In genomic region chr13:55822499-55822898, GRCm38 (mm10) we compare ENCODE assay signal across 28 mouse cellular contexts. TPM values are rescaled to one million over a fixed set of nuclear protein-coding genes. Genes with fewer than 3 reads are reported as not detected.
DNase-seq lines count a peak whose midpoint lies in the region; ATAC-seq lines count a peak whose summit lies in the region.
"Had no signal": no experiment of that assay in that cellular context is flagged by ENCODE, and none has a peak within 500 bp of the region (broad histone marks: within the 10 kb centered on the region; RNA-seq: fewer than 3 reads in every experiment).

No protein-coding gene starts in this region.

- no peaks in the 10 kb centered on the region for H3K36me3 ChIP-seq in midbrain, embryonic 11.5 days (ENCODE audit: control insufficient read depth, insufficient read depth, low read length)
- no peaks in the 10 kb centered on the region for H3K36me3 ChIP-seq in midbrain, embryonic 10.5 days
- H3K36me3 ChIP-seq: embryonic facial prominence, embryonic 12.5 days; forebrain, embryonic 15.5 days; G1E had no signal

- WGBS in midbrain, embryonic 11.5 days = 60% methylated on average over 5 of the region's 5 CpGs
- 56% methylated on average over 5 of the region's 5 CpGs for WGBS in midbrain, embryonic 10.5 days

- peaks cover 4% of the 10 kb centered on the region; the same call in 1 of the 2 replicates for H3K4me1 ChIP-seq in midbrain, embryonic 11.5 days (ENCODE audit: control insufficient read depth, insufficient read depth, low read length)
- peaks cover 16% of the 10 kb centered on the region for H3K4me1 ChIP-seq in midbrain, embryonic 10.5 days

- H3K4me3 ChIP-seq in midbrain, embryonic 11.5 days (ENCODE audit: low read depth, low read length) = no peak overlapping the region
- H3K4me3 ChIP-seq in midbrain, embryonic 10.5 days = no peak overlapping the region
- H3K4me3 ChIP-seq: embryonic facial prominence, embryonic 10.5 days; embryonic facial prominence, embryonic 12.5 days; forebrain, embryonic 13.5 days; forebrain, embryonic 15.5 days had no signal

- intact Hi-C loops in gastrocnemius, postnatal 14 days (cut with DNase I; ENCODE audit: low total_unique reads) = no loop called here
- intact Hi-C loops in gastrocnemius, postnatal 36 days (cut with DNase I) = no loop called here

- no peak overlapping the region for H3K9ac ChIP-seq in midbrain, embryonic 11.5 days (ENCODE audit: low read length)
- H3K9ac ChIP-seq: embryonic facial prominence, embryonic 12.5 days; forebrain, embryonic 13.5 days; forebrain, embryonic 15.5 days; forebrain, postnatal 0 days had no signal

- ATAC-seq in midbrain, embryonic 11.5 days (ENCODE audit: low FRiP score) = no peak
- ATAC-seq: activated CD4-positive, CD25-positive, alpha-beta regulatory T cell, adult 4 months; CD4-positive, CD25-positive, alpha-beta regulatory T cell, adult 4 months; forebrain, embryonic 13.5 days; forebrain, embryonic 15.5 days; forebrain, postnatal 0 days; Patski had no signal

- H3K27me3 ChIP-seq in midbrain, embryonic 11.5 days (ENCODE audit: control insufficient read depth, insufficient read depth, low read length) = peaks cover 51% of the 10 kb centered on the region
- peaks cover 90% of the 10 kb centered on the region for H3K27me3 ChIP-seq in midbrain, embryonic 10.5 days (ENCODE audit: low read depth, poor library complexity, severe bottlenecking)

- no peak overlapping the region for H3K27ac ChIP-seq in midbrain, embryonic 11.5 days (ENCODE audit: low read depth, low read length)
- no peak overlapping the region for H3K27ac ChIP-seq in midbrain, embryonic 10.5 days (replicated peaks)
- H3K27ac ChIP-seq: embryonic facial prominence, embryonic 10.5 days; embryonic facial prominence, embryonic 12.5 days; forebrain, embryonic 13.5 days; forebrain, embryonic 15.5 days had no signal

- no peaks in the 10 kb centered on the region for H3K9me3 ChIP-seq in midbrain, embryonic 11.5 days (ENCODE audit: control insufficient read depth, low read length)
- no peaks in the 10 kb centered on the region for H3K9me3 ChIP-seq in midbrain, embryonic 10.5 days (replicated peaks)
- H3K9me3 ChIP-seq: embryonic facial prominence, embryonic 10.5 days; embryonic facial prominence, embryonic 12.5 days; forebrain, embryonic 13.5 days; forebrain, embryonic 15.5 days; G1E had no signal

- no peak overlapping the region for H3K4me2 ChIP-seq in midbrain, embryonic 11.5 days
- H3K4me2 ChIP-seq: embryonic facial prominence, embryonic 12.5 days; forebrain, embryonic 13.5 days; forebrain, embryonic 15.5 days had no signal

- peak; percentile 26 to 35 for DNase-seq in cerebellum, postnatal 10 days
- no peak for DNase-seq in cerebellum, adult 11-12 months
- DNase-seq in gastrocnemius, postnatal 14 days = peak; percentile 3
- DNase-seq in gastrocnemius, postnatal 36 days = no peak
- peak; percentile 77 for DNase-seq in midbrain, embryonic 11.5 days (ENCODE audit: low spot score, missing footprints)
- DNase-seq in midbrain, embryonic 10.5 days (ENCODE audit: low spot score) = no peak
- DNase-seq: adrenal gland, adult 8-10 months; adrenal gland, postnatal 14 days; adrenal gland, postnatal 36 days; B cell, adult 2 months; cerebellum, adult 18-20 months; cerebellum, adult 8-10 months; cerebellum, adult 9-11 months; cerebellum, postnatal 25 days; forebrain, postnatal 0 days had no signal

RNA-seq across cellular contexts. Expression of gene Pitx1, which starts 13.5 kb away (rescaled TPM):
- total RNA-seq in gastrocnemius, postnatal 14 days (2021) = under 1 TPM; 0.64 to 0.84 TPM
- total RNA-seq in gastrocnemius, postnatal 36 days (2021) = under 1 TPM; 0.17 to 0.48 TPM
- polyA plus RNA-seq in midbrain, embryonic 11.5 days (2014; fragmentation: Nextera tagmentation; extraction: Ambion mirVana) = 0.25 and 0.88 TPM in 2 replicates
- 0.42 TPM in 1 of 2 replicates, not detected in the other for polyA plus RNA-seq in midbrain, embryonic 10.5 days (2016; fragmentation: Nextera tagmentation; extraction: Ambion mirVana)
- total RNA-seq: adrenal gland, adult 18-20 months; adrenal gland, adult 8-10 months; adrenal gland, postnatal 14 days; adrenal gland, postnatal 36 days; CH12.LX; forebrain, postnatal 0 days; G1E had no signal
- polyA plus RNA-seq: activated CD4-positive, CD25-positive, alpha-beta regulatory T cell, adult 4 months; CD4-positive, CD25-positive, alpha-beta regulatory T cell, adult 4 months; cortical plate, adult 2 months; forebrain, embryonic 13.5 days; forebrain, embryonic 15.5 days; forebrain, postnatal 0 days; G1E; Patski had no signal

RNA-seq across cellular contexts. Expression of gene Catsper3, which starts 38.1 kb away (rescaled TPM):
- total RNA-seq in gastrocnemius, postnatal 14 days (2021) = under 1 TPM in 1 of 2 experiments, not detected in 1; 0.22 TPM
- under 1 TPM in 1 of 2 experiments, not detected in 1; 0.20 TPM for total RNA-seq in gastrocnemius, postnatal 36 days (2021)
- not detected in 2 replicates for polyA plus RNA-seq in midbrain, embryonic 11.5 days (2014; fragmentation: Nextera tagmentation; extraction: Ambion mirVana)
- not detected in 2 replicates for polyA plus RNA-seq in midbrain, embryonic 10.5 days (2016; fragmentation: Nextera tagmentation; extraction: Ambion mirVana)
- total RNA-seq: adrenal gland, adult 18-20 months; adrenal gland, postnatal 14 days; CH12.LX; forebrain, postnatal 0 days; G1E had no signal
- polyA plus RNA-seq: embryonic facial prominence, embryonic 10.5 days; embryonic facial prominence, embryonic 12.5 days; embryonic facial prominence, embryonic 14.5 days; forebrain, embryonic 11.5 days; forebrain, embryonic 15.5 days; G1E had no signal

Comparison
In these comparisons a context has a peak if more than half of its experiments do, and no peak if none do; other contexts are left out.
1. DNase-seq: peak in cerebellum, postnatal 10 days (2 of 2), gastrocnemius, postnatal 14 days (single experiment) and midbrain, embryonic 11.5 days (single experiment); none in cerebellum, adult 11-12 months (single experiment), gastrocnemius, postnatal 36 days (0 of 2) and midbrain, embryonic 10.5 days (single experiment).